Mouse (Mus musculus): ENCODE results near the gene Igdcc4. TPM values are rescaled to one million over a fixed set of nuclear protein-coding genes. Genes with fewer than 3 reads are reported as not detected.
A peak's percentile ranks its signal among the peaks of the same experiment; 100 is the strongest.

The Igdcc4 gene
- polyA plus RNA-seq, 1 experiment from 2014 or later = 19.5 TPM

- peak overlapping the region; percentile 90 for H3K4me3 ChIP-seq
Observed at GRCm38 (mm10) chr9:65142399-65142798, 41.1 kb downstream of the Igdcc4 start.

GRCm38 (mm10) chr9:65146001-65146400, 44.7 kb downstream of the Igdcc4 start:
- H3K9me3 ChIP-seq = no peaks in the 10 kb centered on the region
- 51% methylated on average over 5 of the region's 5 CpGs for WGBS
- no peak for ATAC-seq (ENCODE audit: low FRiP score, low read depth)
- peak overlapping the region; percentile 77 for H3K4me2 ChIP-seq (replicated peaks)
- H3K9ac ChIP-seq (replicated peaks) = peak overlapping the region; percentile 35
- no peaks in the 10 kb centered on the region for H3K27me3 ChIP-seq
- peaks cover 82% of the 10 kb centered on the region for H3K4me1 ChIP-seq
- peaks cover 74% of the 10 kb centered on the region for H3K36me3 ChIP-seq
- peak overlapping the region; percentile 64 for H3K27ac ChIP-seq (replicated peaks)
- peak overlapping the region; percentile 13; the same call in 1 of the 2 replicates for H3K4me3 ChIP-seq

More at GRCm38 (mm10) chr9:65142399-65142798, 41.1 kb downstream of the Igdcc4 start:
- Histone ChIP-seq H3K27ac (replicated peaks) (peak overlapping the region; percentile 98), H3K4me1 (peaks cover 69% of the 10 kb centered on the region), H3K4me2 (replicated peaks) (peak overlapping the region; percentile 77), H3K9ac (replicated peaks) (peak overlapping the region; percentile 98), H3K36me3 (peaks cover 38% of the 10 kb centered on the region), H3K27me3 (peaks cover 4% of the 10 kb centered on the region; the same call in 1 of the 2 replicates), H3K9me3 (no peaks in the 10 kb centered on the region)
- WGBS = under 1% methylated on average over 8 of the region's 8 CpGs
- ATAC-seq (ENCODE audit: low FRiP score, low read depth) = peak; percentile 53; the same call in 1 of the 2 replicates

- H3K4me2 ChIP-seq (replicated peaks) = no peak overlapping the region
- WGBS = 81% methylated on average over 7 of the region's 7 CpGs
- H3K4me3 ChIP-seq = no peak overlapping the region
- H3K27me3 ChIP-seq = no peaks in the 10 kb centered on the region
- H3K9me3 ChIP-seq = no peaks in the 10 kb centered on the region
- no peak overlapping the region for H3K9ac ChIP-seq (replicated peaks)
- peaks cover 90% of the 10 kb centered on the region for H3K4me1 ChIP-seq
- H3K36me3 ChIP-seq = peaks cover 81% of the 10 kb centered on the region
- H3K27ac ChIP-seq (replicated peaks) = peak overlapping the region; percentile 64
- no peak for ATAC-seq (ENCODE audit: low FRiP score, low read depth)
Observed at GRCm38 (mm10) chr9:65148507-65148906, 47.2 kb downstream of the Igdcc4 start.

- 11% methylated on average over 6 of the region's 6 CpGs for WGBS
- Histone ChIP-seq H3K9ac (replicated peaks) (peak overlapping the region; percentile 46), H3K27me3 (no peaks in the 10 kb centered on the region), H3K9me3 (no peaks in the 10 kb centered on the region), H3K27ac (replicated peaks) (peak overlapping the region; percentile 96), H3K36me3 (peaks cover 57% of the 10 kb centered on the region), H3K4me1 (peaks cover 93% of the 10 kb centered on the region), H3K4me2 (replicated peaks) (peak overlapping the region; percentile 35), H3K4me3 (peak overlapping the region; percentile 13; the same call in 1 of the 2 replicates)
- ATAC-seq (ENCODE audit: low FRiP score, low read depth) = no peak
Observed at GRCm38 (mm10) chr9:65152711-65153330, 51.5 kb downstream of the Igdcc4 start.

GRCm38 (mm10) chr9:65153331-65153711, 52.0 kb downstream of the Igdcc4 start:
- H3K9ac ChIP-seq (replicated peaks) = peak overlapping the region; percentile 46
- peaks cover 52% of the 10 kb centered on the region for H3K36me3 ChIP-seq
- ATAC-seq (ENCODE audit: low FRiP score, low read depth) = peak; percentile 88
- H3K27me3 ChIP-seq = no peaks in the 10 kb centered on the region
- WGBS = 5% methylated on average over 5 of the region's 5 CpGs
- peak overlapping the region; percentile 35 for H3K4me2 ChIP-seq (replicated peaks)
- peaks cover 93% of the 10 kb centered on the region for H3K4me1 ChIP-seq
- H3K4me3 ChIP-seq = peak overlapping the region; percentile 13; the same call in 1 of the 2 replicates
- peak overlapping the region; percentile 96 for H3K27ac ChIP-seq (replicated peaks)
- no peaks in the 10 kb centered on the region for H3K9me3 ChIP-seq

GRCm38 (mm10) chr9:65154692-65155455, 53.6 kb downstream of the Igdcc4 start:
- ATAC-seq (ENCODE audit: low FRiP score, low read depth) = no peak
- Histone ChIP-seq H3K4me3 (no peak overlapping the region), H3K27me3 (no peaks in the 10 kb centered on the region), H3K36me3 (peaks cover 42% of the 10 kb centered on the region), H3K4me2 (replicated peaks) (no peak overlapping the region), H3K9me3 (no peaks in the 10 kb centered on the region), H3K9ac (replicated peaks) (peak overlapping the region; percentile 46), H3K4me1 (peaks cover 90% of the 10 kb centered on the region), H3K27ac (replicated peaks) (peak overlapping the region; percentile 96)
- WGBS = 69% methylated on average over 9 of the region's 9 CpGs

GRCm38 (mm10) chr9:65156604-65157003, 55.3 kb downstream of the Igdcc4 start:
- ATAC-seq (ENCODE audit: low FRiP score, low read depth) = no peak
- Histone ChIP-seq H3K4me3 (no peak overlapping the region), H3K36me3 (peaks cover 26% of the 10 kb centered on the region), H3K9me3 (no peaks in the 10 kb centered on the region), H3K4me2 (replicated peaks) (peak overlapping the region; percentile 34), H3K27ac (replicated peaks) (peak overlapping the region; percentile 96), H3K4me1 (peaks cover 94% of the 10 kb centered on the region), H3K9ac (replicated peaks) (peak overlapping the region; percentile 39; the same call in 1 of the 2 replicates), H3K27me3 (no peaks in the 10 kb centered on the region)
- 11% methylated on average over 8 of the region's 8 CpGs for WGBS

GRCm38 (mm10) chr9:65157631-65158030, 56.3 kb downstream of the Igdcc4 start:
- Histone ChIP-seq H3K4me2 (replicated peaks) (peak overlapping the region; percentile 34; the same call in 1 of the 2 replicates), H3K36me3 (peaks cover 21% of the 10 kb centered on the region), H3K4me3 (no peak overlapping the region), H3K9ac (replicated peaks) (no peak overlapping the region), H3K27ac (replicated peaks) (peak overlapping the region; percentile 96), H3K4me1 (peaks cover 95% of the 10 kb centered on the region), H3K27me3 (no peaks in the 10 kb centered on the region), H3K9me3 (no peaks in the 10 kb centered on the region)
- ATAC-seq (ENCODE audit: low FRiP score, low read depth) = no peak
- 31% methylated on average over 6 of the region's 6 CpGs for WGBS

- Histone ChIP-seq H3K4me2 (replicated peaks) (peak overlapping the region; percentile 65), H3K27me3 (no peaks in the 10 kb centered on the region), H3K4me3 (no peak overlapping the region), H3K9ac (replicated peaks) (peak overlapping the region; percentile 8; the same call in 1 of the 2 replicates), H3K27ac (replicated peaks) (peak overlapping the region; percentile 98), H3K36me3 (peaks cover 18% of the 10 kb centered on the region), H3K4me1 (peaks cover 84% of the 10 kb centered on the region), H3K9me3 (no peaks in the 10 kb centered on the region)
- 12% methylated on average over 4 of the region's 4 CpGs for WGBS
- ATAC-seq (ENCODE audit: low FRiP score, low read depth) = no peak
Observed at GRCm38 (mm10) chr9:65161188-65161587, 59.9 kb downstream of the Igdcc4 start.

GRCm38 (mm10) chr9:65161881-65162280, 60.6 kb downstream of the Igdcc4 start:
- peaks cover 18% of the 10 kb centered on the region for H3K36me3 ChIP-seq
- H3K4me1 ChIP-seq = peaks cover 82% of the 10 kb centered on the region
- ATAC-seq (ENCODE audit: low FRiP score, low read depth) = no peak
- 4% methylated on average over 8 of the region's 8 CpGs for WGBS
- H3K27me3 ChIP-seq = no peaks in the 10 kb centered on the region
- H3K4me3 ChIP-seq = 0 out of 2 replicates have a peak overlapping the region, but pooled peaks have one; percentile 40
- no peaks in the 10 kb centered on the region for H3K9me3 ChIP-seq
- peak overlapping the region; percentile 98 for H3K27ac ChIP-seq (replicated peaks)
- peak overlapping the region; percentile 66; the same call in 1 of the 2 replicates for H3K9ac ChIP-seq (replicated peaks)
- peak overlapping the region; percentile 65 for H3K4me2 ChIP-seq (replicated peaks)

- H3K27me3 ChIP-seq = no peaks in the 10 kb centered on the region
- under 1% methylated on average over 65 of the region's 69 CpGs for WGBS
- H3K4me2 ChIP-seq (replicated peaks) = peak overlapping the region; percentile 65
- H3K4me3 ChIP-seq = peak overlapping the region; percentile 40
- H3K36me3 ChIP-seq = peaks cover 18% of the 10 kb centered on the region
- peak; percentile 95 for ATAC-seq (ENCODE audit: low FRiP score, low read depth)
- H3K27ac ChIP-seq (replicated peaks) = peak overlapping the region; percentile 98
- no peaks in the 10 kb centered on the region for H3K9me3 ChIP-seq
- peak overlapping the region; percentile 66 for H3K9ac ChIP-seq (replicated peaks)
- H3K4me1 ChIP-seq = peaks cover 82% of the 10 kb centered on the region
Observed at GRCm38 (mm10) chr9:65162711-65163639, 61.7 kb downstream of the Igdcc4 start.

Measured in midbrain, embryonic 12.5 days (tissue).